Mouse (Mus musculus): ENCODE measurements around the gene Rhpn2.

Rhpn2 gene

GRCm38 (mm10) chr7:35395734-35396456 is 61.9 kb downstream of the Rhpn2 start:
- DNase-seq, result peak; percentile 30

- peak; percentile 96 for DNase-seq
These were observed 62.7 kb downstream of the Rhpn2 start, which contains the start of the genes Faap24 and Cep89 for GRCm38 (mm10) chr7:35396542-35397168. TSS of gene Faap24 (minus strand) at chr7:35396836. TSS of gene Cep89 (plus strand) at chr7:35397035.

GRCm38 (mm10) chr7:35401169-35401568 is 67.2 kb downstream of the Rhpn2 start:
- no peak for DNase-seq

- peak; percentile 7 for DNase-seq
These were observed 81.3 kb downstream of the Rhpn2 start for GRCm38 (mm10) chr7:35415226-35415625.

GRCm38 (mm10) chr7:35415801-35416653 is 82.1 kb downstream of the Rhpn2 start:
- DNase-seq, result no peak

- DNase-seq, result no peak
These were observed 82.6 kb downstream of the Rhpn2 start for GRCm38 (mm10) chr7:35416654-35416948.

- DNase-seq, result no peak
These were observed 89.1 kb downstream of the Rhpn2 start for GRCm38 (mm10) chr7:35423071-35423470.

- DNase-seq, result no peak
These were observed 94.2 kb downstream of the Rhpn2 start for GRCm38 (mm10) chr7:35428146-35428545.

- no peak for DNase-seq
These were observed 101.3 kb downstream of the Rhpn2 start for GRCm38 (mm10) chr7:35435266-35435665.
